Mouse (Mus musculus) limb, embryonic 14.5 days (tissue): ENCODE results near the gene Lsm2. TPM values are rescaled to one million over a fixed set of nuclear protein-coding genes. Genes with fewer than 3 reads are reported as not detected.

Experiments used
- ATAC-seq: fragments of 200-750 bp; cut with Nextera tagmentation; 2 replicates; pipeline ENCODE4 v1.8.0; 2017; ENCODE audit warnings: low read depth, moderate number of reproducible peaks, moderate TSS enrichment; ENCODE audit not compliant: low FRiP score
- DNase-seq: peaks from one replicate; pipeline ENCODE4 v3.0.0-alpha.2; 2015; ENCODE audit warnings: low spot score
- H3K27ac ChIP-seq: fragments of 300-500 bp; sonication (generic); replicated peaks from 2 replicates; pipeline ENCODE4 v1.5.1; 2014; ENCODE audit warnings: low read depth, mild to moderate bottlenecking, low read length, moderate library complexity, mixed read lengths
- H3K27me3 ChIP-seq: fragments of 300-500 bp; sonication (generic); 2 replicates; pipeline ENCODE4 v1.6.1; 2014; ENCODE audit warnings: low read length, mixed read lengths; ENCODE audit not compliant: control insufficient read depth, insufficient read depth
- H3K36me3 ChIP-seq: fragments of 300-500 bp; sonication (generic); 2 replicates; pipeline ENCODE4 v1.6.1; 2014; ENCODE audit warnings: mild to moderate bottlenecking, low read length, moderate library complexity, mixed read lengths; ENCODE audit not compliant: control insufficient read depth, insufficient read depth
- H3K4me1 ChIP-seq: fragments of 300-500 bp; sonication (generic); 2 replicates; pipeline ENCODE4 v1.6.1; 2014; ENCODE audit warnings: antibody characterized with exemption, low read length, mixed read lengths; ENCODE audit not compliant: control insufficient read depth, insufficient read depth
- H3K4me2 ChIP-seq: fragments of 300-500 bp; sonication (generic); replicated peaks from 2 replicates; pipeline ENCODE4 v1.6.1; 2014; ENCODE audit warnings: low read depth, mild to moderate bottlenecking, low read length, moderate library complexity; ENCODE audit not compliant: severe bottlenecking
- H3K4me3 ChIP-seq: fragments of 300-500 bp; sonication (generic); replicated peaks from 2 replicates; pipeline ENCODE4 v1.5.1; 2014; ENCODE audit warnings: low read length
- H3K9ac ChIP-seq: fragments of 300-500 bp; sonication (generic); 2 replicates; pipeline ENCODE4 v1.6.1; 2014; ENCODE audit warnings: mild to moderate bottlenecking, low read depth, low read length, moderate library complexity; ENCODE audit not compliant: severe bottlenecking
- H3K9me3 ChIP-seq: fragments of 300-500 bp; sonication (generic); 2 replicates; pipeline ENCODE4 v1.6.1; 2016; ENCODE audit warnings: low read length; ENCODE audit not compliant: control insufficient read depth
- POLR2A ChIP-seq: fragments of 200-500 bp; IDR thresholded peaks from 2 replicates; pipeline ENCODE4 v1.8.0; 2012; ENCODE audit warnings: inconsistent platforms, mild to moderate bottlenecking, moderate library complexity, borderline replicate concordance; ENCODE audit not compliant: insufficient read depth, insufficient read length; ENCODE audit errors: extremely low read depth
- WGBS: fragments of 180-500 bp; shearing (Covaris S2); extraction: QIAGEN DNeasy Blood & Tissue Kit; methylation state at CpG from one replicate; pipeline ENCODE4 v1.1.7; 2014; 5-methylcytosine and 5-hydroxymethylcytosine counted together
- polyA plus RNA-seq, 2 experiments: library from polyadenylated mRNA; depleted of rRNA in 1 of 2; stranded (reverse) in 1 of 2; unstranded in 1 of 2; fragments of >200 nt; fragmentation: Nextera tagmentation in 1 of 2; extraction: Ambion mirVana in 1 of 2; gene quantifications; 2 replicates each; pipeline versions ENCODE4 v1.2.1 to v1.2.3; 2012 to 2014

The Lsm2 gene
- polyA plus RNA-seq, 2 experiments: 170 to 186 TPM

GRCm38 (mm10) chr17:35007387-35007991, 25.8 kb downstream of the Lsm2 start:
- Histone ChIP-seq H3K4me3 (no peak overlapping the region), H3K9ac (no peak overlapping the region), H3K4me2 (no peak overlapping the region), H3K4me1 (peaks cover 6% of the 10 kb centered on the region), H3K36me3 (peaks cover 82% of the 10 kb centered on the region), H3K27me3 (no peaks in the 10 kb centered on the region), H3K27ac (no peak overlapping the region), H3K9me3 (no peaks in the 10 kb centered on the region)
- DNase-seq (no peak), ATAC-seq (no peak)
- TF ChIP-seq POLR2A: no peak
- WGBS: 95% methylated on average over 7 of the region's 7 CpGs

GRCm38 (mm10) chr17:35009586-35009985, 27.9 kb downstream of the Lsm2 start:
- Histone ChIP-seq H3K4me3 (no peak overlapping the region), H3K9ac (no peak overlapping the region), H3K36me3 (peaks cover 95% of the 10 kb centered on the region), H3K9me3 (no peaks in the 10 kb centered on the region), H3K4me2 (no peak overlapping the region), H3K27me3 (no peaks in the 10 kb centered on the region), H3K4me1 (no peaks in the 10 kb centered on the region), H3K27ac (no peak overlapping the region)
- WGBS: 91% methylated on average over 7 of the region's 7 CpGs
- ATAC-seq: no peak
- no peak for DNase-seq
- TF ChIP-seq POLR2A: no peak

- WGBS: 94% methylated on average over 8 of the region's 8 CpGs
- no peak overlapping the region for H3K9ac ChIP-seq
- H3K4me1 ChIP-seq: no peaks in the 10 kb centered on the region
- no peak for TF ChIP-seq POLR2A
- no peaks in the 10 kb centered on the region for H3K27me3 ChIP-seq
- ATAC-seq: no peak
- H3K36me3 ChIP-seq: peaks cover 98% of the 10 kb centered on the region
- no peak overlapping the region for H3K4me2 ChIP-seq
- H3K9me3 ChIP-seq: no peaks in the 10 kb centered on the region
- no peak overlapping the region for H3K4me3 ChIP-seq
- no peak overlapping the region for H3K27ac ChIP-seq
- DNase-seq: no peak
Measured at GRCm38 (mm10) chr17:35011440-35011839, 29.8 kb downstream of the Lsm2 start.

- no peak overlapping the region for H3K4me3 ChIP-seq
- H3K4me2 ChIP-seq: no peak overlapping the region
- no peak for TF ChIP-seq POLR2A
- no peak overlapping the region for H3K27ac ChIP-seq
- peaks cover 95% of the 10 kb centered on the region for H3K36me3 ChIP-seq
- H3K9ac ChIP-seq: no peak overlapping the region
- H3K27me3 ChIP-seq: no peaks in the 10 kb centered on the region
- no peaks in the 10 kb centered on the region for H3K9me3 ChIP-seq
- no peaks in the 10 kb centered on the region for H3K4me1 ChIP-seq
- no peak for DNase-seq
- WGBS: 86% methylated on average over 13 of the region's 13 CpGs
- ATAC-seq: no peak
Measured at GRCm38 (mm10) chr17:35012430-35012829, 30.8 kb downstream of the Lsm2 start.

- ATAC-seq: no peak
- TF ChIP-seq POLR2A: no peak
- 89% methylated on average over 6 of the region's 6 CpGs for WGBS
- no peaks in the 10 kb centered on the region for H3K27me3 ChIP-seq
- no peak overlapping the region for H3K4me2 ChIP-seq
- H3K4me3 ChIP-seq: no peak overlapping the region
- H3K36me3 ChIP-seq: peaks cover 87% of the 10 kb centered on the region
- H3K27ac ChIP-seq: no peak overlapping the region
- no peak overlapping the region for H3K9ac ChIP-seq
- DNase-seq: no peak
- H3K9me3 ChIP-seq: no peaks in the 10 kb centered on the region
- H3K4me1 ChIP-seq: no peaks in the 10 kb centered on the region
Measured at GRCm38 (mm10) chr17:35013221-35013620, 31.6 kb downstream of the Lsm2 start.
